Mouse (Mus musculus) embryonic facial prominence, embryonic 14.5 days (tissue): ENCODE data around the gene Abcc4. TPM values are rescaled to one million over a fixed set of nuclear protein-coding genes. Genes with fewer than 3 reads are reported as not detected.
A peak's percentile ranks its signal among the peaks of the same experiment; 100 is the strongest.

Experiments used
- ATAC-seq: fragments of 200-750 bp; cut with Nextera tagmentation; 2 replicates; pipeline ENCODE4 v1.8.0; 2017; ENCODE audit warnings: low read depth, moderate number of reproducible peaks, moderate TSS enrichment
- DNase-seq: peaks from one replicate; pipeline ENCODE4 v3.0.0-alpha.2; 2015; ENCODE audit warnings: low spot score
- H3K27ac ChIP-seq: fragments of 300-500 bp; sonication (generic); replicated peaks from 2 replicates; pipeline ENCODE4 v1.5.1; 2014; ENCODE audit warnings: low read depth, mild to moderate bottlenecking, low read length, moderate library complexity
- H3K27me3 ChIP-seq: fragments of 300-500 bp; sonication (generic); replicated peaks from 2 replicates; pipeline ENCODE4 v1.6.1; 2014; ENCODE audit warnings: low read length; ENCODE audit not compliant: control insufficient read depth, insufficient read depth
- H3K36me3 ChIP-seq: fragments of 300-500 bp; sonication (generic); 2 replicates; pipeline ENCODE4 v1.6.1; 2014; ENCODE audit warnings: low read length, mixed read lengths; ENCODE audit not compliant: control insufficient read depth, insufficient read depth
- H3K4me1 ChIP-seq: fragments of 300-500 bp; sonication (generic); 2 replicates; pipeline ENCODE4 v1.6.1; 2014; ENCODE audit warnings: antibody characterized with exemption, low read length; ENCODE audit not compliant: control insufficient read depth, insufficient read depth
- H3K4me2 ChIP-seq: fragments of 300-500 bp; sonication (generic); 2 replicates; pipeline ENCODE4 v1.6.1; 2014; ENCODE audit warnings: low read depth, mild to moderate bottlenecking, low read length, moderate library complexity, mixed read lengths
- H3K4me3 ChIP-seq: fragments of 300-500 bp; sonication (generic); 2 replicates; pipeline ENCODE4 v1.5.1; 2014; ENCODE audit warnings: low read depth, mild to moderate bottlenecking, low read length
- H3K9ac ChIP-seq: fragments of 300-500 bp; sonication (generic); 2 replicates; pipeline ENCODE4 v1.6.1; 2014; ENCODE audit warnings: low read depth, mild to moderate bottlenecking, low read length, moderate library complexity, mixed read lengths
- H3K9me3 ChIP-seq: fragments of 300-500 bp; sonication (generic); 2 replicates; pipeline ENCODE4 v1.6.1; 2016; ENCODE audit warnings: low read length; ENCODE audit not compliant: control insufficient read depth
- WGBS: fragments of 180-500 bp; shearing (Covaris S2); extraction: QIAGEN DNeasy Blood & Tissue Kit; methylation state at CpG from one replicate; pipeline ENCODE4 v1.1.7; 2014; 5-methylcytosine and 5-hydroxymethylcytosine counted together
- microRNA-seq: library from miRNA; unstranded; fragments of <30 nt; microRNA quantifications from one replicate; pipeline ENCODE4, GENCODE M21; 2016; ENCODE audit warnings: borderline number of aligned reads
- polyA plus RNA-seq: library from polyadenylated mRNA; unstranded; fragments of >200 nt; fragmentation: Nextera tagmentation; extraction: Ambion mirVana; gene quantifications from 2 replicates; pipeline ENCODE4 v1.2.1, GENCODE M21; 2014

The Abcc4 gene
- polyA plus RNA-seq, 1 experiment from 2014 or later = 3.4 TPM

DNA sequence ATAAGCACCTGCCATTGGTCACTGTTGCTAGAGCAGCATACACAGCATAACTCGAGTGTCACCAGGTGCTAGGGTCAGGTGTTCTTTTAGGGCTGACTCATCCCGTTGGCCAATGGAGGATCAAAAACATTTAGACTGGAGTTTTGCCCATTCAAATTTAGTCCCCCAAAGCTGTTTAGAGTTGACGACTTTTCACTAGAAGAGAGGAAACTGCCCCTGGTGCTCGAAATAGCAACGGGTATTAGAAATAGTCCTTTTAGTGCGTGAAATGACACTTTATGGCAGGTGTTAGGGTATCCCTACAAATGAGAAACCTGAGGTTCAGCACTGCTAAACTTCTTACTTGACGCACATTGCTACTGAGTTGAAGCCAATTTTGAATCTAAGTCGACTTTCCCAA is 265.9 kb downstream of the Abcc4 start:
- DNase-seq = no peak
- no peak for ATAC-seq
- 73% methylated on average over 8 of the region's 8 CpGs for WGBS
- no peak overlapping the region for H3K9ac ChIP-seq
- no peak overlapping the region for H3K4me2 ChIP-seq
- H3K9me3 ChIP-seq = no peaks in the 10 kb centered on the region
- no peak overlapping the region for H3K4me3 ChIP-seq
- H3K27me3 ChIP-seq = peaks cover 57% of the 10 kb centered on the region
- no peak overlapping the region for H3K27ac ChIP-seq
- no peaks in the 10 kb centered on the region for H3K36me3 ChIP-seq
- 0 out of 2 replicates have a peak, but pooled peaks cover 5% of the 10 kb centered on the region for H3K4me1 ChIP-seq

DNA sequence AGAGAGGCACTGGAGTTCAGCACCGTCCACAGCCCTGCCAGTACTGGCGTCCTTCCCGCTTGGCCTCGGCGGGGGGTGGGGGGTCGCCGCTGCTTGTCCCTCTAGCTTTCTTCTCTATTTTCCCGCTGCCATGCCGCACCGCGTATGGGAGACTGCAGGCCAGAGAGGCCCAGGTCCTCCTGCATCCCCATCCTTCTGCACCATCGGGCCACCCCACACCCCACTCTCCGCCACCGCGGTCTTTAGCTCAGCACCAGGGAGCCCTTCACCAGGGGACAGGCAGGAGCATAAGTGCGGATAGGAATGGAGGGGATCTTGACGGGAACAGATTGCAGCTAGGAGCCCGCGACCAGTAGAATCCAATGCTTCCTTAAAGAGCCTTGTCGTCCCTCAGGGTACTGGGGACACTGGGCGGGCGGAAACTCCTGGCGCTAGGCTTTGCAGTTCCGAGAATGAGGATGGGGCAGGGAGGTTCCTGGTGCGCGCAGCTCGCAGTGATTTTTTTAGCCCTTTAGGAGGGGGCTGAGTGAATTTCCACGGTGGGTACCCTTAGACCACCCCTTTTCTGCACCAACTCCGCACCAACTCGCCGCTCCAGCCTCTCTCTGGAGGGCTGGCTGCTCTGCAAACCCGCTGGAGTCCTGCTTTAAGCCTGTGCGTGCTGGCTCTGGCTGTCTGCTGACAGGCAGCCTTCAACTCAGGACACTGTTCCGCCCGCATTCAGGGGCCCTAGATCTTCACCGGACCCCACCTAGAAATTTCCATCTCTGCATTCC is 268.7 kb downstream of the Abcc4 start:
- Histone ChIP-seq H3K36me3 (no peaks in the 10 kb centered on the region), H3K9ac (peak overlapping the region; percentile 61), H3K4me2 (peak overlapping the region; percentile 73), H3K4me3 (peak overlapping the region; percentile 52), H3K27ac (no peak overlapping the region; the same call in 1 of the 2 replicates), H3K9me3 (no peaks in the 10 kb centered on the region), H3K4me1 (0 out of 2 replicates have a peak, but pooled peaks cover 5% of the 10 kb centered on the region), H3K27me3 (peaks cover 82% of the 10 kb centered on the region)
- peak; percentile 20 for DNase-seq
- peak; percentile 62 for ATAC-seq
- under 1% methylated on average over 31 of the region's 36 CpGs for WGBS

DNA sequence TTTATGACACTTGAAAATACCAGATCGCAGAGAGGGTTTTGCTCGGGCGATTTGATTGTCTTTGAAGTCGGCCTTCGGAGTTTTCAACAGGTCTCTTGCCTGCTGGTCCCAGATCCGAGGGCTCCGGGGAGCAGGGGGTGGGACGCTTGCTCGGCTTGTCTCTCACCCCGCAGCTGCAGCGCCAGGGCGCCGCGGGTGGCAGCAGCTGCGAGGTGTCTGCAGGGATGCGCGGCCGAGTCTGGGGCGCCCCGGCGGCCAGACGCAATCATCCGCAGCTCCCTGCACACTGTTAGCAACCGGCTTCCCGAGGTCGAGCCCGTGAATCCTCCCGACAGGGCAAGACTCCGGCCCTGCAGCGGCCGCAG is 269.2 kb downstream of the Abcc4 start:
- Histone ChIP-seq H3K9ac (peak overlapping the region; percentile 61), H3K27me3 (peaks cover 82% of the 10 kb centered on the region), H3K4me2 (peak overlapping the region; percentile 73), H3K36me3 (no peaks in the 10 kb centered on the region), H3K27ac (no peak overlapping the region), H3K4me3 (peak overlapping the region; percentile 52), H3K9me3 (no peaks in the 10 kb centered on the region), H3K4me1 (0 out of 2 replicates have a peak, but pooled peaks cover 5% of the 10 kb centered on the region)
- DNase-seq (peak; percentile 60), ATAC-seq (peak; percentile 86)
- under 1% methylated on average over 27 of the region's 31 CpGs for WGBS

DNA sequence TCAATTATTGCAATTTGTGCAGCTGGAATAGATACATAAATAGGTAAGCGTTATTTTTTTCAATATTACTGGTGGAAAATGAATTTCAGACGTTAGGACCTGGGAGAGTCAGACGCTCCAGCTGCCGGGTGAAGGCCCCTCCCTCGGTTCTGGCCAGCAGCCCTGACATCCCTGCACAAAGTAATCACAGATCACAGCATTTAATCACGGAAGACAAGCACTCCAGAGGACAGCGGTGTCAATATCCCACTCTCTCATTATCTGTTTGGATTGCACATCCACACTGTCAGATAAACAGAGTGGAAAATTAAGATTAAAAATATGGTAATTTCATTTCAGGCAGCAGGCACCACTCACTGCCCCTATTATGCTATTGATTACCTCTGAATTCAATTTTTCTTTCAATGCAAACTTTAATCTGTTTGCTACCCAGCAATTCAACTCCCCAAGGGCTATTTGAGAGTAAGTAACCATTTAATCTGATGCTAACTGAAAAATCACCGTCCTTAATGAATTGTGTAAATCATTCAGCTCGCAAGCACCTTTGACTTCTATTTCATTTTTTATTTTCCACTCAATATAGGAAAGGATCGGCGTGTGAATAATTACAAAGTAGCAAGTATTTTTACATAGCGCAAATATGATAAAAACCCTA is 270.2 kb downstream of the Abcc4 start:
- no peak for ATAC-seq
- Histone ChIP-seq H3K4me1 (0 out of 2 replicates have a peak, but pooled peaks cover 5% of the 10 kb centered on the region), H3K27me3 (peaks cover 77% of the 10 kb centered on the region), H3K4me3 (no peak overlapping the region), H3K4me2 (no peak overlapping the region), H3K9ac (no peak overlapping the region), H3K27ac (no peak overlapping the region), H3K36me3 (no peaks in the 10 kb centered on the region), H3K9me3 (no peaks in the 10 kb centered on the region)
- WGBS = 30% methylated on average over 12 of the region's 12 CpGs
- DNase-seq = peak; percentile 44

DNA sequence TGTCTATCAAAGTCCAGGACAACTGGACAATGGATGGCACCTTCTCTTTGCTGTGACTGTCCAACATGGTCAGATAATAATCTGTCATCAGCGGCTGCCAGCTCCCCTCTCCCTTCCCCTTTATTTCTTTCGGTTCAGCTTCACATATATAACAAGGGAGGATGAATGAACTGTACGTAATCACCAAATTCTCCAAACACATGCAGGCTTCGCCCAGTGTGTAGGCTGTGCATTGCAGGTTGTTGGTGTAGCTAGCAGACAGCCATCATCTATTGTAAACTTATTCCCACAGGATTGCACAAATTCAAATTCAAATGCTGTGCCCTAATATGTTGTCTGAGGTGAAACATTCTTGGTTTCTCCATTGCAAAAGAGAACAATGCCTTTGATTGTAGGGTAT is 271.2 kb downstream of the Abcc4 start:
- DNase-seq (no peak), ATAC-seq (no peak)
- WGBS = 84% methylated on average over 4 of the region's 4 CpGs
- H3K4me1 ChIP-seq = 0 out of 2 replicates have a peak, but pooled peaks cover 5% of the 10 kb centered on the region
- no peak overlapping the region for H3K4me2 ChIP-seq
- H3K27me3 ChIP-seq = peaks cover 68% of the 10 kb centered on the region
- no peaks in the 10 kb centered on the region for H3K36me3 ChIP-seq
- H3K9ac ChIP-seq = no peak overlapping the region
- no peak overlapping the region for H3K4me3 ChIP-seq
- no peaks in the 10 kb centered on the region for H3K9me3 ChIP-seq
- no peak overlapping the region for H3K27ac ChIP-seq

DNA sequence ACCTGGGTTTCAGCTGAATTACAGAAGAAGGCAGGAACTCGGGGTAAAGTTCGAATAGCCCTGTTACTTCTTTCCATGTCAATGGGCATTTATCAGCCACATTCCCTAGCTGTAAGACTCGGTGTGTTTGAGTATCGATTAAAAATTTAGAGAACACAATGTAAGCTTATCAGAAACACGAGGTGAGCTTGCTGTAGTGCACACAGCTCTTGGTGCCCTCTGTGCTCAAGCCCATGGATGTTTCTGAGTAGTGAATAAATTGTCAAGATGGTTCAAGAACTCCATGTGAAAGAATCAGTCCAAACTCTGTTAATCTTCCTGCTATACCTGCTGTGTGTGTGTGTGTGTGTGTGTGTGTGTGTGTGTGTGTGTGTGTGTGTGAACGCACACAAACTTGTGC is 272.2 kb downstream of the Abcc4 start:
- Histone ChIP-seq H3K4me2 (no peak overlapping the region), H3K27me3 (peaks cover 59% of the 10 kb centered on the region), H3K9me3 (no peaks in the 10 kb centered on the region), H3K4me3 (no peak overlapping the region), H3K4me1 (0 out of 2 replicates have a peak, but pooled peaks cover 5% of the 10 kb centered on the region), H3K9ac (no peak overlapping the region), H3K36me3 (no peaks in the 10 kb centered on the region), H3K27ac (no peak overlapping the region)
- DNase-seq (no peak), ATAC-seq (no peak)
- WGBS = 60% methylated on average over 6 of the region's 6 CpGs

Small RNA genes lying within 50 kb of the gene (microRNA-seq; reads per million reads assigned to microRNA genes)
- not detected for gene Mir6391

Other genes starting within 250 kb of the Abcc4 start
- gene Cldn10, start 81.7 kb upstream of the Abcc4 start, polyA plus RNA-seq = 6.8 and 10.9 TPM in 2 replicates
- 20.0 and 23.3 TPM in 2 replicates for gene Dzip1, start 219.2 kb upstream of the Abcc4 start, polyA plus RNA-seq
- gene Dnajc3, start 231.8 kb upstream of the Abcc4 start, polyA plus RNA-seq = 48.6 and 54.2 TPM in 2 replicates